Mouse (Mus musculus): ENCODE measurements around the gene Cck. TPM values are rescaled to one million over a fixed set of nuclear protein-coding genes. Genes with fewer than 3 reads are reported as not detected.
A peak's percentile ranks its signal among the peaks of the same experiment; 100 is the strongest.

Gene Cck
- total and polyA plus RNA-seq, 2 experiments from 2014 or later: 0.29 TPM; not detected in 1

GRCm38 (mm10) chr9:121494006-121494767 is 1.3 kb downstream of the Cck start:
- 3% methylated on average over 48 of the region's 48 CpGs for WGBS
- TF ChIP-seq CTCF (IDR thresholded peaks at IDR 0.05; ENCODE audit: low read depth) (no peak), EP300 (IDR thresholded peaks at IDR 0.05; ENCODE audit: low read depth) (no peak)

GRCm38 (mm10) chr9:121491592-121492240 is 3.8 kb downstream of the Cck start:
- ATAC-seq (ENCODE audit: insufficient read depth, low read depth) (no peak), DNase-seq (ENCODE audit: low spot score) (no peak)
- Histone ChIP-seq H3K4me2 (ENCODE audit: low read depth, low read length) (no peak overlapping the region), H3K4me3 (ENCODE audit: low read depth, low read length) (no peak overlapping the region), H3K9me3 (replicated peaks; ENCODE audit: control insufficient read depth, low read length) (no peaks in the 10 kb centered on the region), H3K9ac (replicated peaks; ENCODE audit: low read depth, low read length) (no peak overlapping the region), H3K27ac (ENCODE audit: low read depth) (no peak overlapping the region), H3K4me1 (ENCODE audit: control insufficient read depth, insufficient read depth) (no peaks in the 10 kb centered on the region), H3K27me3 (ENCODE audit: control insufficient read depth, insufficient read depth, low read length) (peaks cover 57% of the 10 kb centered on the region), H3K36me3 (replicated peaks; ENCODE audit: control insufficient read depth, insufficient read depth, low read length) (no peaks in the 10 kb centered on the region)
- TF ChIP-seq CTCF (IDR thresholded peaks at IDR 0.05; ENCODE audit: low read depth): no peak
- no peak for TF ChIP-seq EP300 (IDR thresholded peaks at IDR 0.05; ENCODE audit: low read depth)
- WGBS: 77% methylated on average over 11 of the region's 11 CpGs

More at GRCm38 (mm10) chr9:121494006-121494767, 1.3 kb downstream of the Cck start:
- Histone ChIP-seq H3K27me3 (ENCODE audit: control insufficient read depth, insufficient read depth, low read length) (peaks cover 65% of the 10 kb centered on the region), H3K36me3 (replicated peaks; ENCODE audit: control insufficient read depth, insufficient read depth, low read length) (no peaks in the 10 kb centered on the region), H3K4me3 (ENCODE audit: low read depth, low read length) (peak overlapping the region; percentile 21), H3K9me3 (replicated peaks; ENCODE audit: control insufficient read depth, low read length) (no peaks in the 10 kb centered on the region), H3K27ac (ENCODE audit: low read depth) (no peak overlapping the region), H3K4me2 (ENCODE audit: low read depth, low read length) (peak overlapping the region; percentile 34), H3K9ac (replicated peaks; ENCODE audit: low read depth, low read length) (no peak overlapping the region), H3K4me1 (ENCODE audit: control insufficient read depth, insufficient read depth) (no peaks in the 10 kb centered on the region)
- peak; percentile 39; the same call in 1 of the 2 replicates for ATAC-seq (ENCODE audit: insufficient read depth, low read depth)
- DNase-seq (ENCODE audit: low spot score): no peak

- H3K4me1 ChIP-seq (ENCODE audit: control insufficient read depth, insufficient read depth): no peaks in the 10 kb centered on the region
- no peak overlapping the region for H3K4me2 ChIP-seq (ENCODE audit: low read depth, low read length)
- WGBS: 71% methylated on average over 7 of the region's 7 CpGs
- no peak for DNase-seq (ENCODE audit: low spot score)
- no peaks in the 10 kb centered on the region for H3K36me3 ChIP-seq (replicated peaks; ENCODE audit: control insufficient read depth, insufficient read depth, low read length)
- ATAC-seq (ENCODE audit: insufficient read depth, low read depth): no peak
- TF ChIP-seq EP300 (IDR thresholded peaks at IDR 0.05; ENCODE audit: low read depth) (no peak), CTCF (IDR thresholded peaks at IDR 0.05; ENCODE audit: low read depth) (no peak)
- H3K4me3 ChIP-seq (ENCODE audit: low read depth, low read length): no peak overlapping the region
- no peak overlapping the region for H3K9ac ChIP-seq (replicated peaks; ENCODE audit: low read depth, low read length)
- H3K9me3 ChIP-seq (replicated peaks; ENCODE audit: control insufficient read depth, low read length): no peaks in the 10 kb centered on the region
- H3K27me3 ChIP-seq (ENCODE audit: control insufficient read depth, insufficient read depth, low read length): peaks cover 13% of the 10 kb centered on the region
- H3K27ac ChIP-seq (ENCODE audit: low read depth): no peak overlapping the region
Measured at GRCm38 (mm10) chr9:121487216-121487615, 8.3 kb downstream of the Cck start.

GRCm38 (mm10) chr9:121479453-121479852 is 16.0 kb downstream of the Cck start:
- 26% methylated on average over 5 of the region's 5 CpGs for WGBS
- no peaks in the 10 kb centered on the region for H3K9me3 ChIP-seq (replicated peaks; ENCODE audit: control insufficient read depth, low read length)
- TF ChIP-seq CTCF (IDR thresholded peaks at IDR 0.05; ENCODE audit: low read depth) (peak; percentile 97), EP300 (IDR thresholded peaks at IDR 0.05; ENCODE audit: low read depth) (no peak)
- DNase-seq (ENCODE audit: low spot score) (peak; percentile 56), ATAC-seq (ENCODE audit: insufficient read depth, low read depth) (peak; percentile 55)
- H3K4me3 ChIP-seq (ENCODE audit: low read depth, low read length): no peak overlapping the region
- no peak overlapping the region for H3K4me2 ChIP-seq (ENCODE audit: low read depth, low read length)
- no peak overlapping the region for H3K27ac ChIP-seq (ENCODE audit: low read depth)
- H3K36me3 ChIP-seq (replicated peaks; ENCODE audit: control insufficient read depth, insufficient read depth, low read length): peaks cover 6% of the 10 kb centered on the region
- no peaks in the 10 kb centered on the region for H3K4me1 ChIP-seq (ENCODE audit: control insufficient read depth, insufficient read depth)
- H3K9ac ChIP-seq (replicated peaks; ENCODE audit: low read depth, low read length): no peak overlapping the region
- H3K27me3 ChIP-seq (ENCODE audit: control insufficient read depth, insufficient read depth, low read length): no peaks in the 10 kb centered on the region

GRCm38 (mm10) chr9:121477305-121477911 is 18.1 kb downstream of the Cck start:
- peaks cover 26% of the 10 kb centered on the region for H3K36me3 ChIP-seq (replicated peaks; ENCODE audit: control insufficient read depth, insufficient read depth, low read length)
- no peak overlapping the region for H3K27ac ChIP-seq (ENCODE audit: low read depth)
- peak overlapping the region; percentile 43 for H3K4me2 ChIP-seq (ENCODE audit: low read depth, low read length)
- H3K4me1 ChIP-seq (ENCODE audit: control insufficient read depth, insufficient read depth): no peaks in the 10 kb centered on the region
- no peak overlapping the region for H3K9ac ChIP-seq (replicated peaks; ENCODE audit: low read depth, low read length)
- no peaks in the 10 kb centered on the region for H3K9me3 ChIP-seq (replicated peaks; ENCODE audit: control insufficient read depth, low read length)
- TF ChIP-seq CTCF (IDR thresholded peaks at IDR 0.05; ENCODE audit: low read depth): peak; percentile 77
- no peak for TF ChIP-seq EP300 (IDR thresholded peaks at IDR 0.05; ENCODE audit: low read depth)
- DNase-seq (ENCODE audit: low spot score) (peak; percentile 62), ATAC-seq (ENCODE audit: insufficient read depth, low read depth) (peak; percentile 62; the same call in 1 of the 2 replicates)
- H3K27me3 ChIP-seq (ENCODE audit: control insufficient read depth, insufficient read depth, low read length): no peaks in the 10 kb centered on the region
- H3K4me3 ChIP-seq (ENCODE audit: low read depth, low read length): peak overlapping the region; percentile 8; the same call in 1 of the 2 replicates
- WGBS: 10% methylated on average over 15 of the region's 15 CpGs
